Mouse (Mus musculus): ENCODE data around the gene Nemp1.

Gene Nemp1

GRCm38 (mm10) chr10:127721671-127722418 lies 55.1 kb downstream of the Nemp1 start:
- no peak for DNase-seq (ENCODE audit: extremely low spot score)

GRCm38 (mm10) chr10:127724178-127724577 lies 57.5 kb downstream of the Nemp1 start, which contains the start of gene Tac2:
Gene Tac2 (plus strand): TSS chr10:127724478.
- no peak for DNase-seq (ENCODE audit: extremely low spot score)

- DNase-seq (ENCODE audit: extremely low spot score), result no peak
Observed at GRCm38 (mm10) chr10:127725136-127725535, 58.4 kb downstream of the Nemp1 start.

- DNase-seq (ENCODE audit: extremely low spot score), result no peak
Observed at GRCm38 (mm10) chr10:127728437-127728836, 61.7 kb downstream of the Nemp1 start.

- no peak for DNase-seq (ENCODE audit: extremely low spot score)
Observed at GRCm38 (mm10) chr10:127730285-127730932, 63.7 kb downstream of the Nemp1 start.

GRCm38 (mm10) chr10:127730933-127731310 lies 64.2 kb downstream of the Nemp1 start:
- no peak for DNase-seq (ENCODE audit: extremely low spot score)

- DNase-seq (ENCODE audit: extremely low spot score), result no peak
Observed at GRCm38 (mm10) chr10:127731397-127731796, 64.7 kb downstream of the Nemp1 start.

- DNase-seq (ENCODE audit: extremely low spot score), result no peak
Observed at GRCm38 (mm10) chr10:127734434-127734833, 67.7 kb downstream of the Nemp1 start.

GRCm38 (mm10) chr10:127736266-127736665 lies 69.6 kb downstream of the Nemp1 start:
- DNase-seq (ENCODE audit: extremely low spot score), result no peak

GRCm38 (mm10) chr10:127736916-127737315 lies 70.2 kb downstream of the Nemp1 start:
- no peak for DNase-seq (ENCODE audit: extremely low spot score)

GRCm38 (mm10) chr10:127737552-127737951 lies 70.9 kb downstream of the Nemp1 start:
- DNase-seq (ENCODE audit: extremely low spot score), result no peak

GRCm38 (mm10) chr10:127738151-127738882 lies 71.6 kb downstream of the Nemp1 start:
- no peak for DNase-seq (ENCODE audit: extremely low spot score)

- DNase-seq (ENCODE audit: extremely low spot score), result peak; percentile 76
Observed at GRCm38 (mm10) chr10:127739083-127739660, 72.5 kb downstream of the Nemp1 start, which contains the start of gene Zbtb39. Gene Zbtb39 (plus strand): TSS chr10:127739538.

- no peak for DNase-seq (ENCODE audit: extremely low spot score)
Observed at GRCm38 (mm10) chr10:127739661-127740161, 73.0 kb downstream of the Nemp1 start.

GRCm38 (mm10) chr10:127744661-127745060 lies 78.0 kb downstream of the Nemp1 start:
- no peak for DNase-seq (ENCODE audit: extremely low spot score)

- DNase-seq (ENCODE audit: extremely low spot score), result no peak
Observed at GRCm38 (mm10) chr10:127745886-127746285, 79.2 kb downstream of the Nemp1 start.

- DNase-seq (ENCODE audit: extremely low spot score), result no peak
Observed at GRCm38 (mm10) chr10:127747254-127747653, 80.6 kb downstream of the Nemp1 start.

GRCm38 (mm10) chr10:127748847-127749612 lies 82.3 kb downstream of the Nemp1 start:
- DNase-seq (ENCODE audit: extremely low spot score), result no peak

- DNase-seq (ENCODE audit: extremely low spot score), result no peak
Observed at GRCm38 (mm10) chr10:127750136-127750777, 83.6 kb downstream of the Nemp1 start.

Data from embryo, embryonic 9.5 days (tissue).